Mouse (Mus musculus) MEL (cell line): Measurements from ENCODE around the gene Crk. TPM values are rescaled to one million over a fixed set of nuclear protein-coding genes. Genes with fewer than 3 reads are reported as not detected.

Source experiments
- DNase-seq: peaks from one replicate; pipeline ENCODE4 v3.0.0; 2011; ENCODE audit warnings: low read depth, low spot score
- H3K27ac ChIP-seq: 2 replicates; pipeline ENCODE4 v1.5.1; 2012; ENCODE audit warnings: low read depth, mild to moderate bottlenecking, control low read depth, low read length, moderate library complexity; ENCODE audit not compliant: control insufficient read depth
- H3K27me3 ChIP-seq, 2 experiments: fragments of 150-350 bp in 1 of 2; sonication (generic) in 1 of 2; 2 replicates each; pipeline ENCODE4 v1.6.1; 2012; ENCODE audit warnings: low read length in 2 of 2, mild to moderate bottlenecking in 2 of 2, improper control_type of control experiment in 1 of 2, moderate library complexity in 1 of 2; ENCODE audit not compliant: insufficient read depth in 2 of 2, control insufficient read depth in 1 of 2
- H3K36me3 ChIP-seq, 2 experiments: 2 replicates each; pipeline ENCODE4 v1.6.1; 2012 to 2014; ENCODE audit warnings: low read length in 2 of 2, improper control_type of control experiment in 1 of 2, inconsistent platforms in 1 of 2, mild to moderate bottlenecking in 1 of 2; ENCODE audit not compliant: insufficient read depth in 2 of 2, control insufficient read depth in 1 of 2
- H3K4me1 ChIP-seq, 2 experiments: fragments of 150-350 bp in 1 of 2; sonication (generic) in 1 of 2; 2 replicates each; pipeline ENCODE4 v1.6.1; 2012; ENCODE audit warnings: low read length in 2 of 2, improper control_type of control experiment in 1 of 2, mild to moderate bottlenecking in 1 of 2; ENCODE audit not compliant: insufficient read depth in 2 of 2, control insufficient read depth in 1 of 2
- H3K4me3 ChIP-seq, 2 experiments: fragments of 150-350 bp in 1 of 2; sonication (generic) in 1 of 2; 2 replicates each; pipeline ENCODE4 v1.5.1; 2012; ENCODE audit warnings: low read depth in 2 of 2, low read length in 2 of 2, mild to moderate bottlenecking in 2 of 2, moderate library complexity in 2 of 2, control low read depth in 1 of 2, improper control_type of control experiment in 1 of 2; ENCODE audit not compliant: control insufficient read depth in 1 of 2, insufficient read depth in 1 of 2
- H3K79me2 ChIP-seq: 2 replicates; pipeline ENCODE4 v1.6.1; 2012; ENCODE audit warnings: mild to moderate bottlenecking, low read length, moderate library complexity; ENCODE audit not compliant: control insufficient read depth, poor library complexity, insufficient read depth
- H3K9ac ChIP-seq: 2 replicates; pipeline ENCODE4 v1.6.1; 2012; ENCODE audit warnings: low read depth, mild to moderate bottlenecking, control low read depth, low read length, moderate library complexity; ENCODE audit not compliant: control insufficient read depth, poor library complexity, severe bottlenecking
- H3K9me3 ChIP-seq: fragments of 150-350 bp; sonication (generic); replicated peaks from 2 replicates; pipeline ENCODE4 v1.6.1; 2012; ENCODE audit warnings: mild to moderate bottlenecking, low read length, improper control_type of control experiment, moderate library complexity; ENCODE audit not compliant: insufficient read depth
- BHLHE40 ChIP-seq: IDR thresholded peaks from 2 replicates; pipeline ENCODE4 v1.6.1; 2012; ENCODE audit warnings: low read depth, mild to moderate bottlenecking, inconsistent platforms, low read length, improper control_type of control experiment, borderline replicate concordance
- ELF1 ChIP-seq: IDR thresholded peaks from 2 replicates; pipeline ENCODE4 v1.6.1; 2014; ENCODE audit warnings: low read depth, mild to moderate bottlenecking, inconsistent platforms, low read length, improper control_type of control experiment, moderate library complexity
- EP300 ChIP-seq, 2 experiments: IDR thresholded peaks; 2 replicates each; pipeline ENCODE4 v1.6.1; 2011; ENCODE audit warnings: improper control_type of control experiment in 2 of 2, low read length in 2 of 2, low read depth in 1 of 2, mild to moderate bottlenecking in 1 of 2
- GATA1 ChIP-seq: IDR thresholded peaks from 2 replicates; pipeline ENCODE4 v1.6.1; 2011; ENCODE audit warnings: low read depth, low read length, improper control_type of control experiment
- HCFC1 ChIP-seq: IDR thresholded peaks from 2 replicates; pipeline ENCODE4 v1.6.1; 2012; ENCODE audit warnings: low read depth, mild to moderate bottlenecking, inconsistent platforms, low read length, improper control_type of control experiment, moderate library complexity
- MAX ChIP-seq: IDR thresholded peaks from 2 replicates; pipeline ENCODE4 v1.6.1; 2011; ENCODE audit warnings: low read length, improper control_type of control experiment
- MYC ChIP-seq: IDR thresholded peaks from 2 replicates; pipeline ENCODE4 v1.6.1; 2011; ENCODE audit warnings: low read depth, mild to moderate bottlenecking, low read length, improper control_type of control experiment, moderate library complexity
- POLR2A ChIP-seq, 2 experiments: IDR thresholded peaks; 2 replicates each; pipeline ENCODE4 v1.6.1; 2011 to 2012; ENCODE audit warnings: low read length in 2 of 2, mild to moderate bottlenecking in 2 of 2, control low read depth in 1 of 2, improper control_type of control experiment in 1 of 2, low read depth in 1 of 2, moderate library complexity in 1 of 2; ENCODE audit not compliant: control insufficient read depth in 1 of 2, insufficient read depth in 1 of 2, poor library complexity in 1 of 2
- USF2 ChIP-seq, 2 experiments: IDR thresholded peaks; 2 replicates each; pipeline ENCODE4 v1.6.1; 2011 to 2012; ENCODE audit warnings: improper control_type of control experiment in 2 of 2, low read length in 2 of 2, borderline replicate concordance in 1 of 2, inconsistent platforms in 1 of 2, low read depth in 1 of 2, mild to moderate bottlenecking in 1 of 2; ENCODE audit not compliant: insufficient read depth in 1 of 2
- ZMIZ1 ChIP-seq: IDR thresholded peaks from 2 replicates; pipeline ENCODE4 v1.6.1; 2012; ENCODE audit warnings: low read depth, mild to moderate bottlenecking, inconsistent platforms, low read length, improper control_type of control experiment, moderate library complexity
- polyA plus RNA-seq, 2 experiments: library from polyadenylated mRNA; stranded (reverse) in 1 of 2; unstranded in 1 of 2; fragments of >175 nt in 1 of 2; fragments of >200 nt in 1 of 2; gene quantifications; 2 replicates each; pipeline versions ENCODE4 v1.2.1 to v1.2.4; 2012; ENCODE audit warnings: low replicate concordance in 2 of 2, low read depth in 1 of 2; ENCODE audit not compliant: insufficient read length in 2 of 2, insufficient read depth in 1 of 2, missing spikeins in 1 of 2
- total RNA-seq: library from RNA; depleted of rRNA; stranded (reverse); fragments of 300-350 nt; gene quantifications from 2 replicates; pipeline ENCODE4 v1.2.3, GENCODE M21; 2012

Gene Crk
- total and polyA plus RNA-seq, 3 experiments: 33.8 to 68.0 (median 66.2) TPM

GRCm38 (mm10) chr11:75635315-75635714 lies 43.7 kb upstream of the Crk start:
- no peaks in the 10 kb centered on the region for H3K27me3 ChIP-seq
- no peak for TF ChIP-seq ELF1
- no peak for TF ChIP-seq MAX
- TF ChIP-seq ZMIZ1: no peak
- no peak for TF ChIP-seq POLR2A (IDR thresholded peaks at IDR 0.05; ENCODE audit: control insufficient read depth in 1 of 2, insufficient read depth in 1 of 2, low read depth in 1 of 2, low read length in 2 of 2, poor library complexity in 1 of 2)
- no peak for TF ChIP-seq MYC
- no peak for TF ChIP-seq GATA1
- no peak for TF ChIP-seq HCFC1
- DNase-seq: no peak
- no peaks in the 10 kb centered on the region for H3K9me3 ChIP-seq
- peaks cover 0 to 5% of the 10 kb centered on the region in 2 experiments; a peak in 1 of 4 replicates for H3K36me3 ChIP-seq
- no peak overlapping the region for H3K27ac ChIP-seq
- H3K9ac ChIP-seq: no peak overlapping the region
- no peaks in the 10 kb centered on the region; the same call in 1 of the 2 replicates for H3K79me2 ChIP-seq
- H3K4me3 ChIP-seq: no peak overlapping the region
- no peaks in the 10 kb centered on the region; a peak in 1 of 4 replicates for H3K4me1 ChIP-seq

DNA sequence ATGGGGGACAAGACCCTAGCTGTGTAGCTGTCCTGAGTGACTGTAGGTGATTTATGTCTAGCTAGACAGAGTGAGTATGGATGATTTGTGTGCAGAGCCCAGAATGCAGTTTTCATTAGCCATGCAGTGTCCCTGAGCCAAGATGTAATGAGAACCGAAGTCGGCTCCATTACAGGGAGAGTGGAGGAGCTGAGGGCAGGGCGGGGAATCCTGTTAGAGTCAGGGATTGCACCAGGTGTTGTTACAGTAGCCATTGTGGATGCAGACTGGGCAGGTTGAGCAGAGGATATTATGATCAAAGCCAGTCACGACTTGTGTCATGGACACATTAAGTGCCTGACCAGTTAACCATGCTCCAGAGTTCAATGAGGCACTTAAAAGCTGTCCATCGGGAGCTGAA lies 35.7 kb upstream of the Crk start:
- no peak overlapping the region for H3K27ac ChIP-seq
- no peak overlapping the region for H3K9ac ChIP-seq
- no peaks in the 10 kb centered on the region for H3K27me3 ChIP-seq
- no peak overlapping the region for H3K4me3 ChIP-seq
- no peaks in the 10 kb centered on the region for H3K9me3 ChIP-seq
- H3K79me2 ChIP-seq: no peaks in the 10 kb centered on the region
- no peaks in the 10 kb centered on the region for H3K4me1 ChIP-seq
- no peak for DNase-seq
- no peak for TF ChIP-seq POLR2A (IDR thresholded peaks at IDR 0.05; ENCODE audit: control insufficient read depth in 1 of 2, insufficient read depth in 1 of 2, low read depth in 1 of 2, low read length in 2 of 2, poor library complexity in 1 of 2)
- H3K36me3 ChIP-seq: no peaks in the 10 kb centered on the region; a peak in 1 of 4 replicates

DNA sequence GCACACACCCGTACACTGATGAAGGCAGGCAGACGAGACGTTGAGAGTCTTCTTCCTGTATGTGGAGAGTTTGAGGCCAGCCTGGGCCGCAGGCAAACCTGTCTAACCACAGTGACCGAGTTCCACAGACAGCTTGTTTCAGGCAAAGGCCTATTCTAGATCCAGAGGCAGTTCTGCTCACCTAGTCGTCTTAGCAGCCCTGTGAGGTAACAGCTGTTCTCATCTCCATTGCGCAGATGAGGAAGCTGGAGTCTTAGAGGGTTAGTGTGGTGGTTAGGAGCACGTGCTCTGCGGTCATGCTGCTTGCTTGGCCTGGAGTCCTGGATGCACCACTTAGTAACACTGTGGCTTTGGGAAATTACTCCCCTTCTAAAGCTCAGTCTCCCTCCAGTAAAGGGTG lies 34.4 kb upstream of the Crk start:
- Histone ChIP-seq H3K9ac (no peak overlapping the region), H3K27ac (no peak overlapping the region), H3K27me3 (no peaks in the 10 kb centered on the region), H3K4me3 (no peak overlapping the region), H3K79me2 (no peaks in the 10 kb centered on the region), H3K36me3 (no peaks in the 10 kb centered on the region; a peak in 1 of 4 replicates), H3K4me1 (peaks cover 0 to 8% of the 10 kb centered on the region in 2 experiments; a peak in 2 of 4 replicates), H3K9me3 (no peaks in the 10 kb centered on the region)
- TF ChIP-seq POLR2A (IDR thresholded peaks at IDR 0.05; ENCODE audit: control insufficient read depth in 1 of 2, insufficient read depth in 1 of 2, low read depth in 1 of 2, low read length in 2 of 2, poor library complexity in 1 of 2) (no peak), HCFC1 (no peak), EP300 (IDR thresholded peaks at IDR 0.05; ENCODE audit: low read depth in 1 of 2, low read length in 2 of 2) (no peak), BHLHE40 (no peak), USF2 (IDR thresholded peaks at IDR 0.05; ENCODE audit: borderline replicate concordance in 1 of 2, insufficient read depth in 1 of 2, low read depth in 1 of 2, low read length in 2 of 2) (no peak)
- no peak for DNase-seq
